Mouse (Mus musculus) liver, embryonic 11.5 days (tissue): ENCODE data around the gene Hist2h2ab. TPM values are rescaled to one million over a fixed set of nuclear protein-coding genes. Genes with fewer than 3 reads are reported as not detected.

Experiments
- ATAC-seq: fragments of 200-750 bp; cut with Nextera tagmentation; replicated peaks from 2 replicates; pipeline ENCODE4 v1.8.0; 2017; ENCODE audit warnings: moderate number of reproducible peaks, mild to moderate bottlenecking, moderate TSS enrichment, moderate library complexity; ENCODE audit not compliant: low FRiP score
- DNase-seq: peaks from one replicate; pipeline ENCODE4 v3.0.0-alpha.2; 2017; ENCODE audit warnings: low spot score
- H3K27ac ChIP-seq: fragments of 300-500 bp; sonication (generic); 2 replicates; pipeline ENCODE4 v1.5.1; 2014; ENCODE audit warnings: mild to moderate bottlenecking, low read depth, low read length, control low read depth
- H3K27me3 ChIP-seq: fragments of 300-500 bp; sonication (generic); replicated peaks from 2 replicates; pipeline ENCODE4 v1.6.1; 2014; ENCODE audit warnings: low read length, mixed read lengths; ENCODE audit not compliant: control insufficient read depth, insufficient read depth
- H3K36me3 ChIP-seq: fragments of 300-500 bp; sonication (generic); 2 replicates; pipeline ENCODE4 v1.6.1; 2014; ENCODE audit warnings: mild to moderate bottlenecking, low read length, moderate library complexity, mixed read lengths; ENCODE audit not compliant: control insufficient read depth, insufficient read depth
- H3K4me1 ChIP-seq: fragments of 300-500 bp; sonication (generic); replicated peaks from 2 replicates; pipeline ENCODE4 v1.6.1; 2014; ENCODE audit warnings: low read length, mixed read lengths; ENCODE audit not compliant: control insufficient read depth, insufficient read depth
- H3K4me2 ChIP-seq: fragments of 300-500 bp; sonication (generic); 2 replicates; pipeline ENCODE4 v1.6.1; 2014; ENCODE audit warnings: mild to moderate bottlenecking, control low read depth, moderate library complexity
- H3K4me3 ChIP-seq: fragments of 300-500 bp; sonication (generic); 2 replicates; pipeline ENCODE4 v1.5.1; 2014; ENCODE audit warnings: low read depth, low read length, control low read depth
- H3K9ac ChIP-seq: fragments of 300-500 bp; sonication (generic); 2 replicates; pipeline ENCODE4 v1.6.1; 2014; ENCODE audit warnings: low read depth, low read length, control low read depth
- H3K9me3 ChIP-seq: fragments of 300-500 bp; sonication (generic); 2 replicates; pipeline ENCODE4 v1.6.1; 2016; ENCODE audit warnings: low read length, inconsistent platforms, mixed read lengths; ENCODE audit not compliant: control insufficient read depth
- WGBS: fragments of 180-500 bp; shearing (Covaris S2); extraction: QIAGEN DNeasy Blood & Tissue Kit; methylation state at CpG from one replicate; pipeline ENCODE4 v1.1.7; 2014; 5-methylcytosine and 5-hydroxymethylcytosine counted together
- polyA plus RNA-seq: library from polyadenylated mRNA; unstranded; fragments of >200 nt; fragmentation: Nextera tagmentation; extraction: Ambion mirVana; gene quantifications from 2 replicates; pipeline ENCODE4 v1.2.1, GENCODE M21; 2014

The Hist2h2ab gene
- polyA plus RNA-seq, 1 experiment from 2014 or later = 0.92 TPM

DNA sequence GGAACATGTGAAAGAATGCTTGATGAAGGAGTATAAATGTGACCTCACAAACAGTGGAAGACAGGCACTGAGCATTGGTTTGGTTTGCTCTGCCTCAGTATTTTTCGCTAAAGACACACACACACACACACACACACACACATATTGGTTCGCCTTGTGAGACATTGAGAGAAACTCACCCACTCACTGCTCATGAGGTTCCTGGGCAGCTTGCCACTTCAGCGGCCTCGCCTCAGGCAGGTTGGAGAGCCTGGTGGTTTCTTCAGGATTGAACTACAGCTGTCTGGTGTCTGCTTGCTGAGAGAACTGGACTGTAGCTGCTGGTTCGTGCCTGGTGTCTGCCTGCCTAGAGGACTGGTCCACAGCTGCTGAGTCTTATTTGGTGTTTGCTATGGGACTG is 40.6 kb downstream of the Hist2h2ab start:
- H3K9ac ChIP-seq = no peak overlapping the region
- no peaks in the 10 kb centered on the region for H3K9me3 ChIP-seq
- H3K27ac ChIP-seq = no peak overlapping the region
- no peak overlapping the region for H3K4me2 ChIP-seq
- 92% methylated on average over 5 of the region's 5 CpGs for WGBS
- no peak overlapping the region for H3K4me3 ChIP-seq
- no peak for ATAC-seq
- no peak for DNase-seq
- no peaks in the 10 kb centered on the region for H3K36me3 ChIP-seq
- H3K27me3 ChIP-seq = no peaks in the 10 kb centered on the region
- H3K4me1 ChIP-seq = peaks cover 17% of the 10 kb centered on the region

DNA sequence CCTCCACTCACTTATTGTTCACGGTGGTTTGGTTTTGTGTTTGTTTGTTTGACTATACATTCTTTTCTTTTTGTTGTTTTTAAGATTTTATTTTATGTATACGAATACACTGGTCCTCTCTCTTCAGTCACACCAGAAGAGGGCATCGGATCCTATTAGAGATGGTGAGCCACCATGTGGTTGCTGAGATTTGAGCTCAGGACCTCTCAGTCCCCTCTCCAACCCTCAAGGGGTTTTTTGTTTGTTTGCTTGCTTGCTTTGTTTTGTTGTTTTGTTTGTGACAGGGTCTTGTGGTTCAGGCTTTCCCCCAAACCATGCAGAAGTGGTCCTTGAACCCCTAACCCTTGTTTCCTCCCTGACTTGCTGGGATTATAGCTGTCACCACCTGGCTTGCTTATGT is 42.0 kb downstream of the Hist2h2ab start:
- Histone ChIP-seq H3K4me2 (peak overlapping the region; percentile 84), H3K9ac (peak overlapping the region; percentile 93), H3K27me3 (no peaks in the 10 kb centered on the region), H3K4me3 (peak overlapping the region; percentile 56; the same call in 1 of the 2 replicates), H3K9me3 (no peaks in the 10 kb centered on the region), H3K36me3 (no peaks in the 10 kb centered on the region), H3K27ac (peak overlapping the region; percentile 100), H3K4me1 (peaks cover 17% of the 10 kb centered on the region)
- DNase-seq (no peak), ATAC-seq (no peak)
- 62% methylated on average over 3 of the region's 3 CpGs for WGBS

DNA sequence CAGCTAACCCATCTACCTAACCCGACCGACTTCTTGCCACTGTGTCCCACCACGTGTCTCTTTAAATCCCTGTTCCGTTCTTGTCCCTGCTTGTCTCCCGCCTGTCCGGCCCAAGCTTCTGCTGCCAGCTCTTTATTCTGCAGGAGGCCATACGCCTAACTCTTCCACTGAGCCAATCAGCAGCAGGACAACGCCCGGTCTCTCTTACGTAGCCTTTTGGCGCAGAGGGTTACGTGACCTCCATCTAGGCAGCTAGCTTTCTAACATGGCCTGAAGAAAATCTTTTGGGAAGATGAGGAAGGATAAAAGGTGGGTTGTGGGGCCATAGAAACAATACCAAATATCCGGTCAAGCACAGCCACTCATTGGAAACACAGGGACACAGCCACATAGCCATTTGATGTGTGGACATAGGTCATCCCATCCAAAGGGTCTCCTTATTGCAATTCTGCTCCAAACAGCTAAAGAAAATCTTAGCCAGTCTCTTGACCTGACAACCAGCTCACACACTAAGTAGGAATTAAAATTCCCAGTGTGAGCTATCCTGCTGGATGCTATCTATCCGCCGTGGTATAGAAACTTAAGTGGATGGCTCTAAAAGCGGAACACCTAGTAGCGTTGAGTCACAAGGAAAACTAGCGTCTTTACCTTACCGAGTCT is 42.7 kb downstream of the Hist2h2ab start:
- 2% methylated on average over 19 of the region's 19 CpGs for WGBS

DNA sequence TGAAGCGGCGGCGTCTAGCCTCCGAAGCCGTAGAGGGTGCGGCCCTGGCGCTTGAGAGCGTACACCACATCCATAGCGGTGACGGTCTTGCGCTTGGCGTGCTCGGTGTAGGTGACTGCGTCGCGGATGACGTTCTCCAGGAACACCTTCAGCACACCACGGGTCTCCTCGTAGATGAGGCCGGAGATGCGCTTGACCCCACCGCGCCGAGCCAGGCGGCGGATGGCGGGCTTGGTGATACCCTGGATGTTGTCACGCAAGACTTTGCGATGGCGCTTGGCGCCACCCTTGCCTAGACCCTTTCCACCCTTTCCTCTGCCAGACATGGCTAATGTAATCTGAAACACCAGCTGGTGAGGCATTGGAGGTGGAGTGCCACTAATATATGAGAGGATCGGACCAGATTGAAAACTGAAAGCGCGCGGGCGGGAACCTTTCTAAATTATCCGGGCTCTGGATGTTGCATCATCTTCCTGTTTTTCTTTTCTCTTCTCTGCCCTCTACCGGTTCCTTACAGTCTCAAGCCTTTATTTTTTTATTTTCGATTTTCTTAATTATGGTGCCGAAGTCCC is 43.4 kb downstream of the Hist2h2ab start, which contains the start of gene Hist2h4:
Gene Hist2h4, minus strand, starts transcription at position 333 of the 572 bp plus-strand sequence.
- H3K27ac ChIP-seq = peak within 1 kb of the TSS; percentile 100
- DNase-seq (peak; percentile 98), ATAC-seq (peak; percentile 88)
- WGBS = under 1% methylated on average over 40 of the region's 40 CpGs
- peak within 1 kb of the TSS; percentile 56 for H3K4me3 ChIP-seq
- no peaks in the 10 kb centered on the region for H3K36me3 ChIP-seq
- no peaks in the 10 kb centered on the region for H3K27me3 ChIP-seq
- no peaks in the 10 kb centered on the region for H3K9me3 ChIP-seq
- peaks cover 17% of the 10 kb centered on the region for H3K4me1 ChIP-seq
- peak within 1 kb of the TSS; percentile 84 for H3K4me2 ChIP-seq
- peak within 1 kb of the TSS; percentile 93 for H3K9ac ChIP-seq

More for the DNA sequence above, 42.7 kb downstream of the Hist2h2ab start:
- Histone ChIP-seq H3K27ac (peak overlapping the region; percentile 100), H3K27me3 (no peaks in the 10 kb centered on the region), H3K9ac (peak overlapping the region; percentile 93), H3K4me1 (peaks cover 17% of the 10 kb centered on the region), H3K9me3 (no peaks in the 10 kb centered on the region), H3K36me3 (no peaks in the 10 kb centered on the region), H3K4me3 (peak overlapping the region; percentile 56), H3K4me2 (peak overlapping the region; percentile 84)
- DNase-seq = peak; percentile 75
- peak; percentile 77 for ATAC-seq

DNA sequence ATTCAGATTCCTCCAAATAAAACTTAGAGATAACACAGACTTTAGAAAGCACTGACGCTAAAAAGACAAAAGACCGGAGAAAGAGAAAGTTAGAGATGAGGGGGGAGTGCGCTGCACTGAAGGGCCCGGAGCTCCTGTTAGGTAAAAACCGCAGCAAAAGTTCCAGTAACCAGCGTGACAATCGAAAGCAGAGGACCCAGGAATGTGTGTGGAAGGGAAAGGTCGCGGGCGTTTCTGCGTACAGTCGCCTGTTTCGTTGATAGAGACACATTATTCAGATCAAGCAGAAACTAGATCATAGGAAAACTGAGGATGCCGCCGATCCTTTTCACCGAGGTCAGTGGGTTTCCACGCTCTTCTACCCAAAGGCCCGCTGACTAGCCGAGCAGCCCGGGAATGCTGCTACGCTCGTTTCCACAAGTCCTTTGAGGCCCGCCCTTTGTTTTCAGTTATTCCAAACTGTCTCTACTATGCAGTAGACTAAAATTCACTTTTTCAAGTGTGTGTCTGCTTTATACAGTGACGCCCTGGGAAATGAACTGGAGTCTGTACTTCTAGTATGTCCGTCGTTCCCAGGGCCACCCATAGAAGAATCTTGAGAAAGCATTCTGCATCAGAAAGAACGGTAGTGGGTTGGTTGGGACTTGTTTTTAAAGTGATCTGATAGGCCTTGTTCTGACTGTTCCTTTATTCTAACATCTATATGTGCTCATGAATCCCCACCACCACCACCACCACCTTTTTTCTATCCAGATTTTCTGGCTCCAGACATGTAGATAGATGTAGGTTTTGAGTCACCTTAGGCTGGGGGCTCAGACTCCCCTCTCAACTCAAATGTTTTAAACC is 44.1 kb downstream of the Hist2h2ab start:
- H3K4me2 ChIP-seq = peak overlapping the region; percentile 84
- peak overlapping the region; percentile 56 for H3K4me3 ChIP-seq
- H3K36me3 ChIP-seq = no peaks in the 10 kb centered on the region
- no peaks in the 10 kb centered on the region for H3K27me3 ChIP-seq
- H3K4me1 ChIP-seq = peaks cover 17% of the 10 kb centered on the region
- peak overlapping the region; percentile 100 for H3K27ac ChIP-seq
- H3K9ac ChIP-seq = peak overlapping the region; percentile 93
- peak; percentile 76 for DNase-seq
- H3K9me3 ChIP-seq = no peaks in the 10 kb centered on the region
- ATAC-seq = 0 out of 2 replicates have a peak, but pooled peaks have one; percentile 24
- WGBS = 10% methylated on average over 27 of the region's 27 CpGs

DNA sequence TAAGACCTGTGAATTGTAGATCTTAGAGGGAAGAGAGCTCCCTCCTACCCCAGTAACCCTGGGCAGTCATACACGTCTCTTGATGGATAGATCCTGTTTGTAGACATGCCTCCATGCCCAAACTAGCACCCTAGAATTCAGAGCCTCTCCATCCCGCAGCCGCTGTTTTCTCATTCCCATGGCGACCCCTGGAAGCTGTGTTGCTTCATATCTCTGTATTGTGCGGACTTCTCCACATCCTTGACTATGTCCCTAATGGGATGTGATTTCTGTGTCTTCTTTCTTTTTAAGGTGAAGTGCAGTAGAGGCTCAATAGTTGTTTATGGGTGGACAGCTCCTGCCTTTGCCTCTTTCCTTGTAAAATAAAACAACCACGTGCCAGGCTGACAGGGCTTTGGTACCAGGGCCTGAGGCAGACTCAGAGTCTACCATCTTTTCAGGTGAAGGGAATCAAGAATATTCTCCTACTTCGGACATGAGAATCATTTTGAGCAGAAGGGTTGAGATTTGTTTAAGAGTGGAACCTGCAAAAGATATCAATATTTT is 44.8 kb downstream of the Hist2h2ab start:
- peak overlapping the region; percentile 84 for H3K4me2 ChIP-seq
- H3K36me3 ChIP-seq = no peaks in the 10 kb centered on the region
- no peaks in the 10 kb centered on the region for H3K27me3 ChIP-seq
- WGBS = 74% methylated on average over 7 of the region's 7 CpGs
- DNase-seq = no peak
- peak overlapping the region; percentile 56 for H3K4me3 ChIP-seq
- H3K4me1 ChIP-seq = peaks cover 17% of the 10 kb centered on the region
- H3K9me3 ChIP-seq = no peaks in the 10 kb centered on the region
- ATAC-seq = no peak
- H3K9ac ChIP-seq = peak overlapping the region; percentile 93
- peak overlapping the region; percentile 100 for H3K27ac ChIP-seq

DNA sequence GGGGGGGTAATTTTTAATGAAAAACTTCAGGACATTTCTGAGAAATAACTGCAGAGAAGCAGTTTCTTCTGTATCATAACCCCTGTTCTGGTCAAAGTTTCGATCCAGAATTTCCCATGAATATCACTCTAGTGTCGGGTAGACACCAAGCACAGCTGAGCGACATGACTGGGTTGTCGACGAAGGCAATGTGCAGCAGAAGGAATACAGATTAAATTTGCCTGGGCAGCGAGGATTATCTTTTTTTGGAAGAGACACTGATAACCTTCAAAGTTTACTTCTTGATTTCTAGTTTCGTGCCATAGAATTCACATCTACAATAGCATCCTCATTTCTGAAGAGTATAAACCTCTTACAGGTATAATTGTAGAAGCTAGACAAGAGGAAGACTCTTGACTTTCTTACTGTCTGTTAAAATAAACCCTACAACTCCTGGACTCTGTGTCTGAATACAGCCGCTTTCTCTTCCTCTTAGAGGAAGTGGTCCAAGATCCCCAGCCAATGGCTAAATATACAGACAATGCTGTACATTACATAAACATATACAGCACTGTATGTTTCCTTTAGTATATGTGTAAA is 46.6 kb downstream of the Hist2h2ab start:
- peak overlapping the region; percentile 74 for H3K27ac ChIP-seq
- no peaks in the 10 kb centered on the region for H3K27me3 ChIP-seq
- ATAC-seq (no peak), DNase-seq (no peak)
- H3K9ac ChIP-seq = peak overlapping the region; percentile 55; the same call in 1 of the 2 replicates
- 63% methylated on average over 8 of the region's 8 CpGs for WGBS
- no peak overlapping the region for H3K4me3 ChIP-seq
- peaks cover 21% of the 10 kb centered on the region for H3K4me1 ChIP-seq
- H3K9me3 ChIP-seq = no peaks in the 10 kb centered on the region
- no peak overlapping the region for H3K4me2 ChIP-seq
- no peaks in the 10 kb centered on the region for H3K36me3 ChIP-seq

DNA sequence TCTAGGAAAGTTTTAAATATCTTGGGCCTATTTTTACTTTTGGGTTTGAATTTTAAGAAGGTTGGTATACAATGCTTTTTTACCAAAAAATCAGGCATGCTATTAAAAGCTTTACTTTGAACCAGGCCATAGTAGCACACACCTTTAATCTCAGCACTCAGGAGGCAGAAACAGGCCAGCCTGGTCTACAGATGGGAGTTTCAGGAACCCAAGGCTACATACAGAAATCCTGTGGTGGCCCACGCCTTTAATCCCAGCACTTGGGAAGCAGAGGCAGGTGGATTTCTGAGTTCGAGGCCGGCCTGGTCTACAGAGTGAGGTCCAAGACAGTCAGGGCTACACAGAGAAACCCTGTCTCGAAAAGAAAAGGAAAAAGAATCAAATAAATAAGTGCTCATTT is 47.9 kb downstream of the Hist2h2ab start:
- Histone ChIP-seq H3K4me2 (no peak overlapping the region), H3K36me3 (no peaks in the 10 kb centered on the region), H3K4me1 (peaks cover 16% of the 10 kb centered on the region), H3K4me3 (no peak overlapping the region), H3K9me3 (no peaks in the 10 kb centered on the region), H3K27ac (peak overlapping the region; percentile 93), H3K9ac (peak overlapping the region; percentile 66), H3K27me3 (no peaks in the 10 kb centered on the region)
- DNase-seq (no peak), ATAC-seq (no peak)
- 82% methylated on average over 4 of the region's 4 CpGs for WGBS
